Mouse (Mus musculus): ENCODE results near the gene Olfr642. TPM values are rescaled to one million over a fixed set of nuclear protein-coding genes. Genes with fewer than 3 reads are reported as not detected.

Olfr642 gene
- not detected for total RNA-seq (2023)

DNA sequence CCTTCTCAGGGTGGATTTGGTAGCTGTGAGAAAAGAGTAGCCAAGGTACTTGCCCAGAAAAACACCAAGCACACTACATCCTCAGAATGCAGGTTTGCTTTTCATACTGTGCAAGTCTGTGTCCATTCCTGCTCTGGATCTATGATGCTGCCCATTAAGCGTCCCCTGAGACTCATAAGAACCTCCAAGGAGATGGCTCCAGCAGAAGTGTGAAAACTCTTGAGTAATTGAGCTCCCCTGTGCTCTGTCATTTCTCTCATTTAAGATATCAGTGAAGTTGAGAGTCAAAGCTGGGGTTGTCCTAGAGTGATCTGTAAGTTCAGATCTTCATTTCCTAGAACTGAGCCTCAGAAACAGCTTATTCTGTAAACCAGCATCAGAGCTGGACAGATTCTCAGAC, at the start of gene Olfr642:
TSS of gene Olfr642 (minus strand) at position 101 of the 400 bp plus-strand sequence.

DNA sequence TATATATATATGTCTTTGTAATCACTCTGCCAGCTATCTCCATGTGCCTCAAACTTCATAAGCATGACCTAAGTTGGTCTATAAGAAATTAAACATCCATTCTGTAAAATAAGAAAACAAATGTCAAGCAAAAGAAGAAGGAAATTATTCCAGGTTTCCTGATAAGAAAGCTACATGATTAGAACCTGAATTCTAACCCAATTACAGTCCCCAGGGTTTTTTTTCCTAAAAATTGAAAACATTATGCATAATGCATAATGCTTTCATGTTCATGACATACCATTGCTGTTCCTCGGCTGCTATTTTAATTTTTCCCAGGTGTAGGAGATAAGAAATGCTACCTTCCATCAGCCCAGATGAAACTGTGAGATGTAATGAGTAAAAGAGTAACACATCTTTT, 32.9 kb upstream of the Olfr642 start, which contains the start of gene Olfr645:
TSS of gene Olfr645 (minus strand) at position 101 of the 400 bp plus-strand sequence.

DNA sequence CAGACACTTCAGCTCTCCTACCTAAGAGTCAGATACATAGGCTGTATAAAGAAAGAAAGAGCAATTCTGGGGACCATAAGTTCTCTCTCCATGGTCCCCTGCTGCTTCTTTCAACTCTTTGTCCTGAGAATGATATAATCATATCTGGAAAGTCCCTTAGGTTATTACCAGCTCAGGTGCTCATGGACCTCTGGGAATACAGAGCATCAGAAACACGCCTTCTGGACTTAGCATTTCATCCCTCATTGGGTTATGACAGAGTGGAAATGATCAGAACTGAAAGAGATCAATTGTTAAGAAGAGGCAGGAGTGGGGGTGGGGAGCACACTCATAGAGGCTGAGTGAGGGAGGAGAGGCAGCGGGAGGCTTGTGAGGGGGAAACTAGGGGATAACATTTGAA, 19.3 kb upstream of the Olfr642 start, which contains the start of gene Olfr644:
TSS of gene Olfr644 (minus strand) at position 101 of the 400 bp plus-strand sequence.

DNA sequence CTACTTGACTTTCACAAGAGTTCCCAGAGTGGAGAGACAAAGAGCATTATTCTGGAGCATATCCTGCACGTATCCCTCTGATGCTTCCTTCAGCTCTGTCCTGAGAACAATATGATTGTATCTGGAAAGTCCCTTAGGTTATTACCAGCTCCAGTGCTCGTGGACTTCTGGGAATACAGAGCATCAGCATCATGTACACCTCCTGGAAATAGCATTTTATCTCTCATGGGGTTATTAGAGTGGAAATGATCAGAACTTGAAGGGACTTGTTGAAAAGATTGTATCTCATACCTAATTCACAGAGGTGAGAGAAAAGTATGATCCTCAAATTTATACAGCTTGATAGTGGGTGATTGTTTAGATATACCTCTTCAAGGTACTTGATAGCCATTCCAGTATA, 8.9 kb upstream of the Olfr642 start, which contains the start of gene 4930516K23Rik:
TSS of gene 4930516K23Rik (minus strand) at position 101 of the 400 bp plus-strand sequence.

DNA sequence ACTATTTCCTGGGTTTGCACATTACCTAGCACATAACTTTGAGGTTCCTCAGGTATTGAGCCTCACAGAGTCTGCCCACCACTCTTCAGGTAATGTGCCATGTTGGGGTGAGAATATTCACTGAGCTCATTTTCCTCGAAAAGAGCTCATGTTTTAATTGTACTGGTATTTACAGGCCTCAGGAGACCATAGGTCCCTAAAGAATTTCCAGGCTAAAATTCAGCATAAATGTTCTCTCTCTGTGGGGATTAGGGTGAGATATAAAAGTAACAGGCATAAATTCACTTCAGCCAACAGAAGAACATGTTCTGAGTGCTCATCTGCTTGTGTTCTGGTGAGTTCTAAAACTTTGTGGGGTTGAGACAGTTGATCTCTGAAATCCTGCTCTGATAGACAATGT, 17.3 kb downstream of the Olfr642 start, which contains the start of gene Olfr641:
TSS of gene Olfr641 (plus strand) at position 301 of the 400 bp plus-strand sequence.

GRCm38 (mm10) chr7:104025473-104025872, 27.0 kb downstream of the Olfr642 start, which contains the start of gene Olfr640:
Gene Olfr640 (minus strand): TSS chr7:104025573.

GRCm38 (mm10) chr7:104017203-104017602, 35.3 kb downstream of the Olfr642 start, which contains the start of gene Olfr639:
Gene Olfr639 (minus strand): TSS chr7:104017303.

GRCm38 (mm10) chr7:103998446-103998845, 54.0 kb downstream of the Olfr642 start, which contains the start of gene Olfr638:
Gene Olfr638 (plus strand): TSS chr7:103998746.

Other genes starting within 250 kb of the Olfr642 start
- gene Hbb-bt, start 238.7 kb downstream of the Olfr642 start, total RNA-seq (2023): 100 to 1,000 TPM; 136 to 209 TPM
- gene Hbb-bs, start 224.6 kb downstream of the Olfr642 start, total RNA-seq (2023): 1,000 to 10,000 TPM in 1 of 2 experiments, 100 to 1,000 TPM in 1; 881 to 1,070 TPM
- gene Hbb-bh2, start 212.1 kb downstream of the Olfr642 start, total RNA-seq (2023): not detected
- gene Hbb-bh1, start 209.5 kb downstream of the Olfr642 start, total RNA-seq (2023): not detected
- not detected for gene Hbb-y, start 199.4 kb downstream of the Olfr642 start, total RNA-seq (2023)
- gene Olfr66, start 166.4 kb downstream of the Olfr642 start, total RNA-seq (2023): not detected
- gene Olfr64, start 158.2 kb downstream of the Olfr642 start, total RNA-seq (2023): not detected
- gene Olfr65, start 149.2 kb downstream of the Olfr642 start, total RNA-seq (2023): not detected
- not detected for gene Olfr631, start 123.8 kb downstream of the Olfr642 start, total RNA-seq (2023)
- not detected for gene Olfr632, start 118.3 kb downstream of the Olfr642 start, total RNA-seq (2023)
- not detected for gene Olfr633, start 108.2 kb downstream of the Olfr642 start, total RNA-seq (2023)
- gene Olfr635, start 81.5 kb downstream of the Olfr642 start, total RNA-seq (2023): not detected
- gene Olfr638, start 53.9 kb downstream of the Olfr642 start, total RNA-seq (2023): not detected
- gene Olfr639, start 35.4 kb downstream of the Olfr642 start, total RNA-seq (2023): under 1 TPM in 1 of 2 experiments, not detected in 1; 0.13 TPM
- gene Olfr640, start 27.1 kb downstream of the Olfr642 start, total RNA-seq (2023): not detected
- gene Olfr641, start 17.2 kb downstream of the Olfr642 start, total RNA-seq (2023): not detected
- not detected for gene 4930516K23Rik, start 8.8 kb upstream of the Olfr642 start, total RNA-seq (2023)
- gene Olfr644, start 19.2 kb upstream of the Olfr642 start, total RNA-seq (2023): not detected
- gene Olfr645, start 32.8 kb upstream of the Olfr642 start, total RNA-seq (2023): not detected
- not detected for gene Olfr646, start 52.2 kb upstream of the Olfr642 start, total RNA-seq (2023)
- gene Ubqln5, start 77.2 kb upstream of the Olfr642 start, total RNA-seq (2023): not detected
- not detected for gene Olfr643, start 84.7 kb upstream of the Olfr642 start, total RNA-seq (2023)
- not detected for gene Ubqln3, start 90.6 kb upstream of the Olfr642 start, total RNA-seq (2023)
- not detected for gene Ubqlnl, start 97.9 kb upstream of the Olfr642 start, total RNA-seq (2023)
- not detected for gene Olfm5, start 112.2 kb upstream of the Olfr642 start, total RNA-seq (2023)
- not detected for gene Olfr648, start 130.7 kb upstream of the Olfr642 start, total RNA-seq (2023)
- gene Olfr649, start 143.3 kb upstream of the Olfr642 start, total RNA-seq (2023): not detected
- 1 to 10 TPM; 1.8 to 2.1 TPM for gene Trim6, start 166.1 kb upstream of the Olfr642 start, total RNA-seq (2023)
- 10 to 100 TPM; 14.4 to 18.2 TPM for gene Trim34a, start 191.8 kb upstream of the Olfr642 start, total RNA-seq (2023)
- gene Trim5, start 235.4 kb upstream of the Olfr642 start, total RNA-seq (2023): 10 to 100 TPM; 13.1 to 13.3 TPM

Measured in neutrophil, adult 59 days (primary cell).